Mouse (Mus musculus) spleen, postnatal 4 days (tissue): ENCODE results near the gene Sppl2b.

Source experiments
- DNase-seq, 2 experiments: peaks; one replicate each; pipeline ENCODE4 v3.0.0; 2022; ENCODE audit warnings: low spot score in 2 of 2

Gene Sppl2b

DNA sequence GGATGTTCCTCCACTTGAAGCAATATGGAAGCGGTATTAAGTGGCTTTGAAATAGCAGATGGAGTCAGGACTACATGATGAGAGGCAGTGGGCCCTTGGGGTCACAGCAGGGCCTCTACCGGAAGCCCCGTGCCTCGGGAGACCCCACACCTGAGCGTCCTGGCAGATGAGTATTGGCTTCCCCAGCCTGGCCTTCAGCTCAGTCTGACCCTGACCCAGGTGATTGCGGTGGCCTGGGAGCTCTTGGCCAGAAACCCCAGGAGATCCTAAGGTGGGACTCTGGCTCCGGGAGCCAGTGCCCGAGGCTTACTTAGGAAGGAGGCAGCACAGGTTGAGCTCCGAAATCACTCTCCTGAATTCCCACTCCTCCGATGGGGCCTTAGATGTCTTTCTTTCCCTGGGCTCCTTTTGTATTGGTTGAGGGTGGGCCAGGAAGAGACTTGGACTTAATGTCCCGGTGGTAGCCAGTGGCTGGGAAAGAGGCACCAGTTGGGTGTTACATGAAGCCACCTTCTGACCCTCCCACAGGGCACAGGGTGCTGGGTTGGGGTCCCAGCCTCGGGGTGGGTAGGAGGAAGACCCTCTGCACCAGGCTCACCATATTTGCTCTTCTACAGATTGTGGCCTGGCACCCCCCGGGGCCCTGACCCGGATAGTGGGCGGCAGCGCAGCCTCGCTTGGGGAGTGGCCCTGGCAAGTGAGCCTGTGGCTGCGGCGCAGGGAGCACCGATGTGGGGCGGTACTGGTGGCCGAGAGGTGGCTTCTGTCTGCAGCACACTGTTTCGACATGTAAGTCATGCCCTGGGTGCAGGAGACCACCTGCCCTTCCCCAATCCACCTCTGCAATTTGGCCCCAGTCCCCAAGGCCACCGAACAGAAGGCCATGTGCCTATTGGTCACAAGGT is 41.8 kb downstream of the Sppl2b start:
- DNase-seq, result no peak

DNA sequence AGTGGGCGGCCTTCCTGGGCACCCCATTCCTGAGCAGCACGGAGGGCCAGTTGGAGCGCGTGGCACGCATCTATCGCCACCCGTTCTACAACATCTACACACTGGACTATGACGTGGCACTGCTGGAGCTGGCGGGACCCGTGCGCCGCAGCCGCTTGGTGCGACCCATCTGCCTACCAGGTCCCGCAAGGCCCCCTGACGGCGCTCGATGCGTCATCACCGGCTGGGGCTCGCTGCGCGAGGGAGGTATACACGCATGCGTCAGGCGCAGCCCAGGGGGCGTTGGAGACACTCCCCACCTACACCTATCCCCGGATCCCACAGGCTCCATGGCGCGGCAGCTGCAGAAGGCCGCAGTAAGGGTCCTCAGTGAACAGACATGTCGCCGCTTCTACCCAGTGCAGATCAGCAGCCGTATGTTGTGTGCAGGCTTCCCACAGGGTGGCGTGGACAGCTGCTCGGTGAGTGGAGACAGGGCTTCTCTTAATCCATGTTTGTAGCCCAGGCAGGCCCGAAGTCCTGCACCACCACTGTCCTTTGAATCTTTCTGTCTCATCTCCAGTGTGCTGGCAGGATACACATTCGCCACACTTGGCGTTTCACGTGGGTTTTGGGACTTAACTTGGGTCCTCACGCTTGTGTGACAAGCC is 42.9 kb downstream of the Sppl2b start:
- no peak for DNase-seq

DNA sequence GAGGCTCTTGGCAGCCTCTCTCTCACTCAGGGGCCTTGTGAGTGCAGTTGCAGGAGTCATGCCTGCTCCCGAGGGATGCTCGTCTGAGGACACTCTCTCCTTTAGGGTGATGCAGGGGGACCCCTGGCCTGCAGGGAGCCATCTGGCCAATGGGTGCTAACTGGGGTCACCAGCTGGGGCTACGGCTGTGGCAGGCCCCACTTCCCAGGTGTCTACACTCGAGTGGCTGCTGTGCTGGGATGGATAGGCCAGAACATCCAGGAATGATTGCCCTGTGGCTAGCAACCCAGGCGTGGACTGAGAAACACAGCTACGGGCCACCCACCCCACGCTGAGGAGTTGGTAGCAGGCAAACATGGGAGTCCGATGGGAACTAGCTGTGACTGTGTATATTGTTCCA is 44.0 kb downstream of the Sppl2b start:
- no peak for DNase-seq

DNA sequence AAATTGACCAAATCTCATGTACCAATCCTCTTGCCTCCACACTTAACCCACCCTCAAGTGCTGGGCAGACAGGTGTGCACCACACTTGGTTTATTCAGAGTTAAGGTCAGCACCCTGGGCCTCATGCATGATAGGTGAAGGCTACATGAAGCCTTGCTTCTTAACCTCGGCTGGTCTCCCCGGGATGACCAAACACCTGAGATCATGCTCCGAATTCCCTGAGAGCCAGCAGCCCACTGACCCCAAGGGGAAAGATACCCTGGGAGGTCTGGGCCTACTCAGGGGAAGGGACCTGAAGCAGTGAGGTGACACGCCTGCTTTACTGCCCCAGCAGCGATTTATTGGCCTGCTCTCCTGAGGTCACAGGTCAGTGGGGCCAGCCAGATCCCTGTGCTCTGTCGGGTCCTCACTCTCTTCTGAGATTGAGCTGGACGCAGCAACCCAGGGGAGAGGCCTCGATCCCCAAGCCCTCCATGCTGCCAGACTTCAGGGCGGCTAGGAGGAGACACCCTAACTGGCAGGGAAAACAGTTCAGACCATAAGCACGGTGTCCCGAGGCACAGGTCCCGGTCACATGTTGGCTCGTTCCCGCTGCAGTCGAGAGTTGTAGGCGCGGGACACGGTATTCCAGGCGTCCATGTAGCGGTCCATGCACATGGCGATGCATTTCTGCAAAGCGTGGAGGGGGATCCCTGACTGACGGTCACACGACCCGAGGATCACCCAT is 44.7 kb downstream of the Sppl2b start:
- DNase-seq, result no peak

GRCm38 (mm10) chr10:80900318-80901247 is 45.5 kb downstream of the Sppl2b start, which contains the start of gene Timm13:
Gene Timm13, minus strand, starts transcription at chr10:80900969.
- peak; percentile 95 to 96 for DNase-seq

DNA sequence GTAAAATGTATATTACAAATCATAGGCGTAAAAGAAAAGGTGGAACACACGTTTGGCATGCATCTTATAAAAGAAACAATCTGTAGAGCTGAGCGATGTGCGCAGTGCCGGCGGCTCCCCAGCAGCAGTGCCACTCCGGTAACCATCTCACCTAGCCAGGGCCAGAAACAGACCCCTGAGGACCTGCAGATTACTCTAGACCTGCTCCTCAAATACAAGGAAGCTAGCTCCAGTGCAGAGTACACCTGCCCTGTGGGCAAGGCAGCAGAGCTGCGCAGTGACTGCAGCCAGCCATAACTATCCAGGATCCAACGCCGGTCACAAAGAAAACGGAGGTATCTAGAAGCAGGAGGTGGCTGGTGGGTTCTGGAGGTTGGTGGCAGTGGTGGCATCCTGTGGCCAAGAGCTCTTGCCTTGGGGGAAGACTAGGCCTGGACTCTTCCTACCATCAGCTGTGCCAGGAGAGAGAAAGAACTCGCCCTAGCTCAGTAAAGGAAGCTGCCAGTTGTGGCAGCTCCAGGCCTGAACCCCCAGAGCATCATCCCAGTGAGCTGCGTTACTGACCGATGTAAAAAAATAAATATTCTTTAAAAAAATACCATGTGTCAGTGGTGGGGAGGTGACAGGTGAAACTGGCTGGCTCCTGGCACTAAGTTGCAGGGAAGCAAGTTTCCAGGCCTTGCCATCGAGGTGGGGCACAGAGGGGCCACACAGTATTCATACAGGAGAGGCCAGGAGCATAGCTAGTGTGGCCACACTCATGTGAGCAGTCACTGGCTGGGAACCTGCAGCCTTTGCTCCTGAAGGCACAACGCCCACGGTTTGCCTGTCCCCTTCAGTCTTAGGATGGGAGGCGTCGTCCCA is 46.6 kb downstream of the Sppl2b start:
- DNase-seq, result no peak

DNA sequence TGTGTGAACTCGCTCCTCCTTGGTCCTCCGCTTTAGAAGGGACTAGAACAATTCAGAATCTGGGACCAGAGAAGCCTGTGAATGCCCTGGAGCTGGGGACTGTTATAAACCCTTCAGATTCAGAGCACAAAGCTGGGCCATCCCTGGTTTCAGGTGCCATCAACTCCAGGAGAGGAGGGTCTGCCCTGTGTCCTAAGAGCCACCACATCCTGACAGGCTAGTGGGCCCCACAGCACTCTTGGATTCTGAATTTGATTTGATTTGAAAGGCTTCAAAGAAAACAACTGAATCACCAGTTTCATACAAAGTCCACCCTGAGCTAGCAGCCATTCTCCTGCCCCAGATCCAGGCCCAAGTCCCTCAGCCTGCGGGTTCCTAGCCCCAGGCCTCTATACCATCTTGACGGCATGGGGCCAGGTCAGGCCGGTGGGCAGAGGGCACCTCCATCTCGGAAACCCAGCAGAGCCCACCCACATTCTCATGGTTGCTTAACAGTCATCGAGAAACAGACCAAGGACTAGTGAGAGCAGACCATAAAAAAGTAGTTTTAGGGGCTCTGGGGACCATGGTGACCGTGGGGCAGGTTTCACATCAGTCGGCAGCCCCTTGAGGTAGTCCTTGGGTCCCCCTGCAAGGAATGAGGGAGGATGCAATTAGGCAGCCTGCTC is 47.3 kb downstream of the Sppl2b start:
- no peak for DNase-seq

DNA sequence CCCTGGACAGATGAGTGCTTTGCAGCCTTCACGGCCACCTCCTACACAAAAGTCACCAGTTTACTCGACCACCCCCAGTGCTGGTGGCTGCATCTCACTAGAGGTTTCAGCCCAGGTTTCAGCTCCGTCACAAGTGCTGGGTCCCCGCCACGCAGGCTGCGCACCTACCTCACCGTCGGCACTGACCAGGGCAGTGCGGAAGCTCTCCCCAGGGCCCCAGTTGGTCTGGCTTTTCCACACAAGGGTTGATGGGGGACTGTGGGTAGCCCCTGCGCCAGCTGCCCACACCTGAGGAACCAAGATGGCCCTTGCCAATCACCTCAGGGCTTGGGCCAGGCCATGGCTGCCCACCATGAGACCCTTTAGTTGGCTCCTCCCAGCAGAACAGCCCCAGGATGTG is 48.2 kb downstream of the Sppl2b start:
- no peak for DNase-seq

DNA sequence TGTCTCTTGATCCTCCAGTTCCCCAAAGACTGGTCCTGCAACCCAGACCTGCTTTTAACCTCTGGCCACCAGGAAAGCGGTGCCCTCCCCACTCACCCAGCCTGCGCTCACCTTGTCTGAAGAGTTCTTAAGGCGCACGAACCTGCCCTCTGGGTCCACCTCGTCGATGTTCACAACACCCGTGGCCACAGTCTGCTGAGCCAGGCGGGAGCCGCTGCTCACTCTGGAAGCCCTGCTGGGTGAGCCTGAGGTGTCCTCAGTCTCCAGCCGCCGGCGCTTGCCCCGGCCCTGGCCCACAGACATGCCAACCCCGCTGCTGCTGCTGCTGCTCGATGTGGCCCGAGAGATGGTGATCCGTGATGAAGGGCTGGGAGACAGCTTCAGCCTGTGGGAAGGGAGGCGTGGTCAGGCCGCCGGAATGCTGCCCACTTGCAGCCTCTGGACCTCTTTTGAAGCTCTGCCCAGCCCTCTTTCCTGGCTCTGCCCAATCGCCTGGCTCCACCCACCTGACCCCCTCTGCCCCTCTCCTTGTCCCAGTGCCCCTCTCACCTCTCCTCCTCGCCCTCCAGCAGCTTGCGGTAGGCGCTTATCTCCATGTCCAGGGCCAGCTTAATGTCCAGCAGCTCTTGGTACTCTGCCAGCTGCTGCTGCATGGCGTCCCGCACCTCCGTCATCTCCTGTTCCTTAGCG is 49.1 kb downstream of the Sppl2b start:
- no peak for DNase-seq

DNA sequence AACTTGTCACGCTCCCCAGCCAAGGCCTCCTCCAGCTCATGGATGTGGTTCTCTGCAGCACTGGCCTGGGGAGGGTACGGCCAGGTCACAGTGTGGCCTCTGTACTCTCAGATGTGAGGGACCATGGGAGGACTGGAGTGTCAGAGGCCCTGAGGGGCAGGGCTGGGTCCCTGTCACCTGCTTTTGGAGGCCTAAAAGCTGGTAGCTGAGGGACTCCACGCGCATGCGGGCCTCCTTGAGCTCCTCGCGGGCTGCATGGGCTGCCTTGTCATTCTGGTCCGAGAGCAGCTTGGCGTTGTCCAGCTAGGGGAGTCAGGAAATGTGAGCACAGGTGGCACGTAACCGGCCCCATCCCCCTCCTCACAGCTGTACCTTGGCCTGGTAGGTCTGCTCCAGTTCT is 49.6 kb downstream of the Sppl2b start:
- DNase-seq, result no peak

DNA sequence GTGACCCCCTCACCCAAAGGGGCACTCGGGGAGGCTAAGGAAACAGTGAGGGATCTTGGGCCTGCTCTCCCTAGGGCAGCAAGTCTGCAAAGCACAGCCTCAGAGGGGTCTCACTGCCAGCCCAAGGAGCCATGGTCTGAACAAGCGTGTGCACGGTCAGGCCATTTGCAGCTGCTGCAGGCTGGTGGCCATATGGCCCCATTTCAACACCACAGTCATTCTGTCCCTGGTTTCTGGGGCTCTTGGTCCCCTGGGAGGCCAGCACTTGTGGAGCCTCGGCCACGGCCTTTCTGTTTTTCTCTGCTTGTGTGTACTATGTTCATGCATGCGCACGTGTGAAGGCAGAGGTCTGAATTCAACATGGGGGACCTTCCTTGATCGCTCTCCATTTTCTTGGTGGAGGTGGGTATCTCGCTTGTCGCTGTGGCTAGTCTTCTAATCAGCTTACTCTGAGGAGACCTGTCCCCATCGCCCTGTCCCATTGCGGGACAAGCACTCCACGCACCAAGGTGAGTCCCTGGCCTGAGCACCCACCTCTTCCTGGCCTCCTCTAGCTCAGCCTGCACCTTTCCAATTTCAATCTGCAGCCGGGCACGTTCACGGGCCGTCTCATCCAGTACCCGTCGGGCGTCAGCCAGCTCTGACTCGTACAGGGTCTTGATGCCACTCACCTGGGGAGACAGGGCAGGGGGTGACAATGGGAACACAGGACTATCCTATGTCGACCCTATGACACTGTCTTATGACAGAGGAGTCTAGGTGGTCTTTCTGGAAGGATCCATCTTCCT is 54.5 kb downstream of the Sppl2b start:
- DNase-seq, result no peak

DNA sequence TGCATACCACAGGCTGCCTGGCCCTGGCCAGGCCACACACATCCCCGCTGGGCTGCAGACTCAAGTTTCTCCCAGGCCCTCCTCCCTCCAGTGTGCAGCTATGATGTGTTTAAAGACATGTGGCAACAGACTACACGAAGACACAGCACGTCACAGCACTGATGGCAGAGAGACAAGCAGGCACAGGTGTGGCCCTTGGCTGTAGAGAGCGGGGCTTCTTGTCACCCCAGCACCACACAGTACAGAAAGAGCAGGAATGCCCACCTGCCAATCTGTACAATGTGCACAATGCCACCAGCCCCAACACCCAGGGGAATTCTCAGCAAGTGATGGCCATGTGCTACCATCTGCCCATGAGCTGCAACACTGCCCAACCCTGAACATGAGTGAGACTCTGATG is 56.3 kb downstream of the Sppl2b start:
- no peak for DNase-seq

GRCm38 (mm10) chr10:80911891-80912290 is 56.8 kb downstream of the Sppl2b start:
- no peak for DNase-seq

GRCm38 (mm10) chr10:80913364-80914011 is 58.4 kb downstream of the Sppl2b start:
- DNase-seq, result no peak

GRCm38 (mm10) chr10:80914253-80914656 is 59.2 kb downstream of the Sppl2b start:
- DNase-seq, result no peak

DNA sequence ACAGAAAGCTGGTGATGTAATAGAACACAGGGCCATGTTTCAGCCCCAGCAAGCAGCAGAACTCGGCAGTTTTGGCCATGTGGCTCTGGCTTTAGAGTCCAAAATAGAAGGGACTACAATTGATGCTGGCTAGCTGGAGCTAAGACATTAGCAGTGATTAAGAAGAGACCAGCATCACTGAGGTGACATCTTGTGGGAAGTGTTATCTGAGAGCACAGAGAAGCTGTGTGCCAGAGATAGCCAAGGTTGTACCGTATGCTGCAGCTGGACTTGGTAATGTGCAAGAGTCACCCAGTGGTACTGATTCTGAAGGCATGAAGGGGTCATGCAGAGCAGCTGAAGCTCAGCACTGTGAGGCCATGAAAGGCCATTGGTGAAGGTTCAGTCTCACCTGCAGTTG is 60.2 kb downstream of the Sppl2b start:
- no peak for DNase-seq

DNA sequence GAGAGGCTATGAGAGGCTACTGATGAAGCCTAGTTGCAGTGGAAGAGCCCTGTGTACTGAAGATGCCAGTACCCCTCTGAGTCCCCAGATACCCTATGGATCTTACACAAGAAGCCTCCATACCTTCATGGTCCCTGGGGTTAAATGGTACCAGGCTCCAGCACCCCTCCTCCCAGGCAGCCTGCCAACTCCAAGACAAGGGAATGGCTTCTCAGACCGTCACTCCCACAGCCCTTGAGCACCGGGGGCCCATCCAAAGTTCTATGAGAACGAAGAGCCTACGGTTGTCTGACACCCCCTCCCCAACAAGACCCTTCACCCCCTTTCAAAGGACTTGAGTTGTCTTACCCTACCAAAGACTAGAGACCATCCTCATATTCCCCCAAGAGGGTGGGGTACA is 60.7 kb downstream of the Sppl2b start:
- no peak for DNase-seq

DNA sequence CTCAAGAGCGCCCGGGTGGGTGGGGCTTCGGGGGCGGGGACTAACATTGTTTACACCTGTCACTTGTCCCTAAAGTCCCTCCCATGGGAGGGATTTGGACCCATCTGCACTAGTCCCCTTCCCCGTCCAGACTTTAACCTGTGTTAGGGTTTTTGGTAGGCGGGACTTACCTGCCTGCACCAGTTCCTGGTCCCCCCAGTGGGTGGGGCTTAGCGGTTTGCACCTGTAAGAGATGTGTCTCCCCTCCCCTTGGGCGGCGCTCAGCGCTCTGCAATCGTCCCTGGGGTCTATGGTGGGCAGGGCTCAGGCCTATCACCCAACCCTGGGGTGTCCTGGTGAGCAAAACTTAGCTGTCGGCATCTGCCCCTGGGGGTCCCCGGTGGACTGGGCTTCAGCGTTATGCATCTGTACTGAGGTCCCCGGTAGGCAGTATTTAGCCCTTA is 62.3 kb downstream of the Sppl2b start:
- DNase-seq, result no peak
